Mouse (Mus musculus): ENCODE results near the gene Hadha. TPM values are rescaled to one million over a fixed set of nuclear protein-coding genes. Genes with fewer than 3 reads are reported as not detected.
A peak's percentile ranks its signal among the peaks of the same experiment; 100 is the strongest.

Hadha gene
- total and polyA plus RNA-seq, 3 experiments, result 29.8 to 162 (median 121) TPM

- H3K36me3 ChIP-seq (replicated peaks), result peaks cover 86% of the 10 kb centered on the region
- no peak overlapping the region for H3K4me3 ChIP-seq (ENCODE audit: low read depth, low read length)
- ATAC-seq (ENCODE audit: extremely low read depth, insufficient number of reproducible peaks, low FRiP score, poor library complexity, severe bottlenecking) (no peak), DNase-seq (ENCODE audit: low spot score) (no peak)
- TF ChIP-seq TAL1 (conservative IDR thresholded peaks at IDR 0.05; ENCODE audit: low read depth, low read length) (no peak), GATA2 (IDR thresholded peaks at IDR 0.05; ENCODE audit: borderline replicate concordance, low read depth, low read length) (no peak), POLR2AphosphoS5 (IDR thresholded peaks at IDR 0.05; ENCODE audit: insufficient replicate concordance, low read depth, low read length) (no peak), CTCF (IDR thresholded peaks at IDR 0.05; ENCODE audit: low read depth, low read length) (no peak), GATA1 (IDR thresholded peaks at IDR 0.05; ENCODE audit: borderline replicate concordance, low read length) (no peak)
- H3K27me3 ChIP-seq (ENCODE audit: insufficient read depth, low read length), result no peaks in the 10 kb centered on the region
- H3K4me1 ChIP-seq (ENCODE audit: insufficient read depth, low read depth, low read length), result no peaks in the 10 kb centered on the region
- H3K9me3 ChIP-seq (replicated peaks), result no peaks in the 10 kb centered on the region
These were observed 15.5 kb upstream of the Hadha start for GRCm38 (mm10) chr5:30170303-30170940.

DNA sequence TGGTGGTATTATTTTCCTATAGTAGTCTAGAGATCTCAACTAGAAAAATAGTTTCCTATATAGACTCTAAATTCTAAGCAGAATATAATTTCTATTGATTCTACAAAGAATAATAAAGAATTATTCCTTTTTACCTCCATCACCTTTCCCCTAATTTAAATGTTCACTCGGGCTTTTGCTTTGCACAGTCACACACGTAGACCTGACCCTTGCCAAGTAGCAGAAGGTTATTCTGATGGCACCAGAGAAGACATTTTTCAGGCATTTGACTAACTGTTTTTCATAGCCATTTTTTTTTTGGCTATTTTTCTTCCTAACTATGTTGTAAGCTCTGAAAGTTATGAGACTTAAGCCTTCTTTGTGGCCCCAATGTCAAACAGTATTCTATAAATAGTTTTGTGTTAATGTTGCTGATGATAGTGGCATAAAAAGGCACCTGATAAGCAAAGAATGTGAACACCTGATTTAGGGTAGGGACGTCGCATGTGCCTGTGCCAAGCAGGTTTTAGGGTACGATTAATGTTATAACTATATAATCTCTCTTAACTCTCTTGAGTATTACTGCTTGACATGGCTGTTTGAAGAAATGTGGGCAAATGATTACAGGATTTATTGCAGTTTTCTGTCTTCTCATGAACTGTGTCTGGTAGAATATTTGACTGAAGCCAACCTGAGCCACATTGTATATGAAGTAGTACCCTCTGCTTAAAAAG lies 10.4 kb upstream of the Hadha start:
- no peak overlapping the region for H3K4me3 ChIP-seq (ENCODE audit: low read depth, low read length)
- no peak for ATAC-seq (ENCODE audit: extremely low read depth, insufficient number of reproducible peaks, low FRiP score, poor library complexity, severe bottlenecking)
- no peak for DNase-seq (ENCODE audit: low spot score)
- H3K36me3 ChIP-seq (replicated peaks), result peaks cover 73% of the 10 kb centered on the region
- no peaks in the 10 kb centered on the region for H3K9me3 ChIP-seq (replicated peaks)
- H3K27me3 ChIP-seq (ENCODE audit: insufficient read depth, low read length), result no peaks in the 10 kb centered on the region
- TF ChIP-seq POLR2AphosphoS5 (IDR thresholded peaks at IDR 0.05; ENCODE audit: insufficient replicate concordance, low read depth, low read length) (no peak), GATA1 (IDR thresholded peaks at IDR 0.05; ENCODE audit: borderline replicate concordance, low read length) (no peak), TAL1 (conservative IDR thresholded peaks at IDR 0.05; ENCODE audit: low read depth, low read length) (no peak), CTCF (IDR thresholded peaks at IDR 0.05; ENCODE audit: low read depth, low read length) (no peak), GATA2 (IDR thresholded peaks at IDR 0.05; ENCODE audit: borderline replicate concordance, low read depth, low read length) (no peak)
- H3K4me1 ChIP-seq (ENCODE audit: insufficient read depth, low read depth, low read length), result peaks cover 12% of the 10 kb centered on the region

DNA sequence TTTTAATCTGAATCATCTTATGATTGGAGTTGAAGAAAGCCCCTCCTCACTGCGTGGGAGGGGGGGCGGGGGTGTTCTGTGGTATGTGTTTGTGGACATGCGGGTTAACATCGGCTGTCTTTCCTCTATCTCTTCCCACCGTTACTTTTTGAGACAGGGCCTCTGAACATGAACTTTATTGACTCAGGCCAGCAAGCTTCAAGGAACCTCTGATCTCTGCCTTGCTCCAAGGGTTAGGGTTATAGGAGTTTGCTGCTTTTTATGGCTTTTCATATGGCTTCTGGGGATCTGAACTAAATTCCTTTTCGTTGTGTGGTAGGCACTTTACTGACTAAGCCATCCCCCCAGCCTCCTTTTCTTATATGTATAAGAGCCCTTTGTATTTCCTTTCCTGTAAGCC lies 7.4 kb upstream of the Hadha start:
- TF ChIP-seq GATA2 (IDR thresholded peaks at IDR 0.05; ENCODE audit: borderline replicate concordance, low read depth, low read length) (no peak), GATA1 (IDR thresholded peaks at IDR 0.05; ENCODE audit: borderline replicate concordance, low read length) (no peak)
- peaks cover 67% of the 10 kb centered on the region for H3K36me3 ChIP-seq (replicated peaks)
- H3K4me3 ChIP-seq (ENCODE audit: low read depth, low read length), result no peak overlapping the region
- no peaks in the 10 kb centered on the region for H3K27me3 ChIP-seq (ENCODE audit: insufficient read depth, low read length)
- DNase-seq (ENCODE audit: low spot score) (no peak), ATAC-seq (ENCODE audit: extremely low read depth, insufficient number of reproducible peaks, low FRiP score, poor library complexity, severe bottlenecking) (no peak)
- peaks cover 19% of the 10 kb centered on the region for H3K4me1 ChIP-seq (ENCODE audit: insufficient read depth, low read depth, low read length)
- H3K9me3 ChIP-seq (replicated peaks), result no peaks in the 10 kb centered on the region

DNA sequence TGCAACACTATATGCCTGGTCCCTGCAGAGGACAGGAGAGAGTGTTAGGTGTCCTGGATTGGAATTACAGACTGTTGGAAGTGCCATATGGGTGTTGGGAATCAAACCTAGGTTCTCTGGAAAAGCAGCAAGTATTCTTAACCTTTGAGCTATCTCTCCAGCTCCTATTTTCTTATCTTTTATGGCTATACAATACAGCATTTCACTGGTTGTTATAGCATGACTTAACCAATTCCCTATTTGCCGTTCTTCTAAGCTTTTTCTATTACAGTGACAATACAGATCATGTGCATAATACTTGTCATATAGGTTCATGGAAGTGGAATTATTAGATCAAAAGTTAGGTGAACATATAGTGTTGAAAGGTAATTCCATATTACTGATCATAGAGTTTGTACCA lies 6.9 kb upstream of the Hadha start:
- no peak for DNase-seq (ENCODE audit: low spot score)
- no peak for ATAC-seq (ENCODE audit: extremely low read depth, insufficient number of reproducible peaks, low FRiP score, poor library complexity, severe bottlenecking)
- Histone ChIP-seq H3K27me3 (ENCODE audit: insufficient read depth, low read length) (no peaks in the 10 kb centered on the region), H3K9me3 (replicated peaks) (no peaks in the 10 kb centered on the region), H3K4me1 (ENCODE audit: insufficient read depth, low read depth, low read length) (peaks cover 23% of the 10 kb centered on the region), H3K36me3 (replicated peaks) (peaks cover 64% of the 10 kb centered on the region), H3K4me3 (ENCODE audit: low read depth, low read length) (no peak overlapping the region)
- TF ChIP-seq TAL1 (conservative IDR thresholded peaks at IDR 0.05; ENCODE audit: low read depth, low read length) (no peak), POLR2AphosphoS5 (IDR thresholded peaks at IDR 0.05; ENCODE audit: insufficient replicate concordance, low read depth, low read length) (no peak), GATA1 (IDR thresholded peaks at IDR 0.05; ENCODE audit: borderline replicate concordance, low read length) (no peak), GATA2 (IDR thresholded peaks at IDR 0.05; ENCODE audit: borderline replicate concordance, low read depth, low read length) (no peak), CTCF (IDR thresholded peaks at IDR 0.05; ENCODE audit: low read depth, low read length) (no peak)

GRCm38 (mm10) chr5:30159601-30160000 lies 4.6 kb upstream of the Hadha start:
- H3K27me3 ChIP-seq (ENCODE audit: insufficient read depth, low read length), result no peaks in the 10 kb centered on the region
- H3K4me3 ChIP-seq (ENCODE audit: low read depth, low read length), result no peak overlapping the region
- ATAC-seq (ENCODE audit: extremely low read depth, insufficient number of reproducible peaks, low FRiP score, poor library complexity, severe bottlenecking) (no peak), DNase-seq (ENCODE audit: low spot score) (no peak)
- TF ChIP-seq GATA2 (IDR thresholded peaks at IDR 0.05; ENCODE audit: borderline replicate concordance, low read depth, low read length) (no peak), POLR2AphosphoS5 (IDR thresholded peaks at IDR 0.05; ENCODE audit: insufficient replicate concordance, low read depth, low read length) (no peak), CTCF (IDR thresholded peaks at IDR 0.05; ENCODE audit: low read depth, low read length) (no peak), TAL1 (conservative IDR thresholded peaks at IDR 0.05; ENCODE audit: low read depth, low read length) (no peak), GATA1 (IDR thresholded peaks at IDR 0.05; ENCODE audit: borderline replicate concordance, low read length) (no peak)
- peaks cover 27% of the 10 kb centered on the region for H3K4me1 ChIP-seq (ENCODE audit: insufficient read depth, low read depth, low read length)
- peaks cover 47% of the 10 kb centered on the region for H3K36me3 ChIP-seq (replicated peaks)
- H3K9me3 ChIP-seq (replicated peaks), result no peaks in the 10 kb centered on the region

DNA sequence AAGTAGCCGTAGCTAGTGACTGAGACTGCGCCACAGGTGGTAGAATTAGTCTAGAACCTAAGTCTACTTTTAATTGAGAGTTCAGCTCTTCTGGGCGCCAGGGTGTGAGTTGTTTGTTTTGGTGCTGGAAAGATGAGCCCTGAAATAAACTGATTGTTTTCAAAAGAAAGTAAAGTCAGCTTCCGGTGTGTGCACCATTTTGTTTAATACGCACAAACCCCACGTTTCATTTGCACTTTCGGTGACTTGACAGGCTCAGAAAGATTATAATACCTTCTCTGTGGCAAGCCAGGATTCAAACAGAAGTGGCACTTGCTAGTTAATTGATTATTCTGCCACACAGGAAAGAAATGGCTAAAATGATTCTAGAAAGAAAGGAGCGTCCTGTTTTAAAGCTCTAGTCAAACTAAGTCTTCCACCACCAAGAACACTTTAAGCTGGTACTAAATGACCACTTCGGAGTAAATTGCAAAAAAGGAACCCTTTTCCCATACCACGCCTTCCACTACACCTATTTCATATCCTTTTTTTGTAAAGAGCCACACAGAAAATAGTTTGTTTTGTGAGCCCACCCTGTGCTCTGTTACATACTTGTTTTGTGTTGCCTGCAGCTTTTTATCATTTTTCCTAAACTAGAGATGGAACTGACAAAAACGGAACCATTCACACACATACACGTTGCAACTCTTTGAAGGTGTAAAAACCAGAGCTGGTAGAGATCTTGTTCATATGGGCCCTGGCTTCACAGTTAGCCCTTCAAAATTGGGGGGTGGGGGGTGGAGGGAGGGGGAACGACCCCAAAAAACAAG lies 1.1 kb upstream of the Hadha start:
- Histone ChIP-seq H3K36me3 (replicated peaks) (peaks cover 31% of the 10 kb centered on the region), H3K4me1 (ENCODE audit: insufficient read depth, low read depth, low read length) (peaks cover 27% of the 10 kb centered on the region), H3K9me3 (replicated peaks) (no peaks in the 10 kb centered on the region), H3K4me3 (ENCODE audit: low read depth, low read length) (peak overlapping the region; percentile 93), H3K27me3 (ENCODE audit: insufficient read depth, low read length) (no peaks in the 10 kb centered on the region)
- DNase-seq (ENCODE audit: low spot score) (no peak), ATAC-seq (ENCODE audit: extremely low read depth, insufficient number of reproducible peaks, low FRiP score, poor library complexity, severe bottlenecking) (no peak)
- TF ChIP-seq GATA1 (IDR thresholded peaks at IDR 0.05; ENCODE audit: borderline replicate concordance, low read length) (no peak), TAL1 (conservative IDR thresholded peaks at IDR 0.05; ENCODE audit: low read depth, low read length) (no peak), POLR2AphosphoS5 (IDR thresholded peaks at IDR 0.05; ENCODE audit: insufficient replicate concordance, low read depth, low read length) (no peak), CTCF (IDR thresholded peaks at IDR 0.05; ENCODE audit: low read depth, low read length) (no peak), GATA2 (IDR thresholded peaks at IDR 0.05; ENCODE audit: borderline replicate concordance, low read depth, low read length) (no peak)
